Mouse (Mus musculus) forebrain, embryonic 11.5 days (tissue): ENCODE measurements around the gene Acot3. TPM values are rescaled to one million over a fixed set of nuclear protein-coding genes. Genes with fewer than 3 reads are reported as not detected.
"Not testable (repeated sequence)": the region's sequence is repeated elsewhere in the genome, so short reads cannot be mapped to it uniquely, and the experiment has no call there.

ENCODE experiments used
- ATAC-seq: fragments of 200-750 bp; cut with Nextera tagmentation; replicated peaks from 2 replicates; pipeline ENCODE4 v1.8.0; 2017; ENCODE audit warnings: moderate TSS enrichment; ENCODE audit not compliant: low FRiP score
- DNase-seq: peaks from one replicate; pipeline ENCODE4 v3.0.0-alpha.2; 2017; ENCODE audit warnings: low spot score
- H3K27ac ChIP-seq: fragments of 300-500 bp; sonication (generic); 2 replicates; pipeline ENCODE4 v1.5.1; 2014; ENCODE audit warnings: low read depth, low read length
- H3K27me3 ChIP-seq: fragments of 300-500 bp; sonication (generic); 2 replicates; pipeline ENCODE4 v1.6.1; 2014; ENCODE audit warnings: mild to moderate bottlenecking, low read length, mixed read lengths; ENCODE audit not compliant: control insufficient read depth, insufficient read depth
- H3K36me3 ChIP-seq: fragments of 300-500 bp; sonication (generic); 2 replicates; pipeline ENCODE4 v1.6.1; 2014; ENCODE audit warnings: mild to moderate bottlenecking, low read length, moderate library complexity, mixed read lengths; ENCODE audit not compliant: control insufficient read depth, insufficient read depth
- H3K4me1 ChIP-seq: fragments of 300-500 bp; sonication (generic); replicated peaks from 2 replicates; pipeline ENCODE4 v1.6.1; 2014; ENCODE audit warnings: low read length, mixed read lengths; ENCODE audit not compliant: control insufficient read depth, insufficient read depth
- H3K4me2 ChIP-seq: fragments of 300-500 bp; sonication (generic); 2 replicates; pipeline ENCODE4 v1.6.1; 2014; ENCODE audit warnings: low read depth, mild to moderate bottlenecking, low read length, moderate library complexity, mixed read lengths; ENCODE audit not compliant: severe bottlenecking
- H3K4me3 ChIP-seq: fragments of 300-500 bp; sonication (generic); 2 replicates; pipeline ENCODE4 v1.5.1; 2014; ENCODE audit warnings: low read depth, low read length
- H3K9ac ChIP-seq: fragments of 300-500 bp; sonication (generic); 2 replicates; pipeline ENCODE4 v1.6.1; 2014; ENCODE audit warnings: low read length
- H3K9me3 ChIP-seq: fragments of 300-500 bp; sonication (generic); 2 replicates; pipeline ENCODE4 v1.6.1; 2016; ENCODE audit warnings: low read length, mixed read lengths; ENCODE audit not compliant: control insufficient read depth
- WGBS: fragments of 180-500 bp; shearing (Covaris S2); extraction: QIAGEN DNeasy Blood & Tissue Kit; methylation state at CpG from one replicate; pipeline ENCODE4 v1.1.7; 2014; 5-methylcytosine and 5-hydroxymethylcytosine counted together
- polyA plus RNA-seq: library from polyadenylated mRNA; unstranded; fragments of >200 nt; fragmentation: Nextera tagmentation; extraction: Ambion mirVana; gene quantifications from 2 replicates; pipeline ENCODE4 v1.2.1, GENCODE M21; 2014

Acot3 gene
- polyA plus RNA-seq, 1 experiment from 2014 or later, result 0.23 TPM

DNA sequence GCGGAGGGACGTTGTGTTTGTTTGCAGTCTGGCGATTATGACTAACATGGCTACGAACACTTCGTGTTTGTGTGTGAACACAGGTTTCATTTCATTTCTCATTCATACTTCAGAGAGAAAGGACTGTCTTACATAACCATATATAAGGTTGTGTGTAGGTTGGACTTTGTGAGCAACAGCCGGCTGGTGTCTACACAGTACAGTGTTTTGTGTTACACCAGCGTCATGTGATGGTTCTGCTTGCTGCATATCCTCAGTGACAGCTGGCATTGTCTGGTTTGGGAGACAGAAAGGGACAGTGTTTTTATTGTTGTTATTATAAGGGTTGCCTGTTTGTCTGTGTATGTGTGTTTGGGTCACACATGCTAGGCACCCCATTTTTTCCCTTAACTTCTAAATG, 38.2 kb upstream of the Acot3 start:
- Histone ChIP-seq H3K27ac (no peak overlapping the region), H3K36me3 (no peaks in the 10 kb centered on the region), H3K9me3 (no peaks in the 10 kb centered on the region), H3K4me2 (no peak overlapping the region), H3K4me1 (peaks cover 11% of the 10 kb centered on the region; the same call in 1 of the 2 replicates), H3K4me3 (no peak overlapping the region), H3K9ac (no peak overlapping the region), H3K27me3 (no peaks in the 10 kb centered on the region)
- ATAC-seq (no peak), DNase-seq (no peak)
- 91% methylated on average over 7 of the region's 7 CpGs for WGBS

DNA sequence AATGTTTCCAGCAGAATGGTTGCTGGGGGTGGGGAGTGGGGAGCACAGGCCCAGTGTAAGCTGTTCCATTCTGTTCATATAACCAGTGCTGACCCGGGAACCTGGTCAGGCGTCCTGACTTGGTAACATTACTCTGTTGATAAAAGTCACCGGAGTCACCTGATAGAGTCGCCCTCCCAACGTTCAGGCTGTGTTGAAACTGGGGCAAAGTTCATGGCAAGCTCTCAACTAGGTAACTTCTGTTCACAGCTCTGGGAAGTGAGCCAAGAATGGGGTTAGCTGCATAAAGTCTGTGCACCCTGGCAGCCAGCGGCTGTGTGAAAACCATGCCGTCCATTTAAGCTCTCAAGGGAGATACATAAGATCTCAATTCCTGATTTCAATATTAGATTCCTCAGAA, 31.4 kb upstream of the Acot3 start:
- not testable (repeated sequence) for DNase-seq, H3K36me3 ChIP-seq, H3K9ac ChIP-seq, H3K9me3 ChIP-seq, H3K27ac ChIP-seq, H3K27me3 ChIP-seq, ATAC-seq, H3K4me1 ChIP-seq, H3K4me2 ChIP-seq, H3K4me3 ChIP-seq
- WGBS, result 87% methylated on average over 7 of the region's 7 CpGs

DNA sequence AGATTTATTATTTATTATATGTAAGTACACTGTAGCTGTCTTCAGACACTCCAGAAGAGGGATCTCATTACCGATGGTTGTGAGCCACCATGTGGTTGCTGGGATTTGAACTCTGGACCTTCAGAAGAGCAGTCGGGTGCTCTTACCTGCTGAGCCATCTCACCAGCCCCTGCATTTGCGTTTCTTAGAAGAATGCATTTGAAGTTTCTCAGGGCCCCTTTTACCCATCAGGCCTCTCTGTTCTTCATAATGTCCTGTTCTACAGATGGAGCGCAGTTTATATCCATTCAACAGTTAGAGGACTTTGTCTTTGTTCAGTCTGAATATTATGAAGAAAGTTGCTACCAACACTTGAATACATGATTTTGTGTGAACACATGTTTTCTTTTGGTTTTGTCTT, 29.7 kb upstream of the Acot3 start:
- H3K4me2 ChIP-seq, H3K9ac ChIP-seq, H3K9me3 ChIP-seq, DNase-seq, H3K4me1 ChIP-seq, H3K36me3 ChIP-seq, H3K4me3 ChIP-seq, H3K27ac ChIP-seq, ATAC-seq, H3K27me3 ChIP-seq: not testable (repeated sequence)
- 96% methylated on average over 4 of the region's 4 CpGs for WGBS

DNA sequence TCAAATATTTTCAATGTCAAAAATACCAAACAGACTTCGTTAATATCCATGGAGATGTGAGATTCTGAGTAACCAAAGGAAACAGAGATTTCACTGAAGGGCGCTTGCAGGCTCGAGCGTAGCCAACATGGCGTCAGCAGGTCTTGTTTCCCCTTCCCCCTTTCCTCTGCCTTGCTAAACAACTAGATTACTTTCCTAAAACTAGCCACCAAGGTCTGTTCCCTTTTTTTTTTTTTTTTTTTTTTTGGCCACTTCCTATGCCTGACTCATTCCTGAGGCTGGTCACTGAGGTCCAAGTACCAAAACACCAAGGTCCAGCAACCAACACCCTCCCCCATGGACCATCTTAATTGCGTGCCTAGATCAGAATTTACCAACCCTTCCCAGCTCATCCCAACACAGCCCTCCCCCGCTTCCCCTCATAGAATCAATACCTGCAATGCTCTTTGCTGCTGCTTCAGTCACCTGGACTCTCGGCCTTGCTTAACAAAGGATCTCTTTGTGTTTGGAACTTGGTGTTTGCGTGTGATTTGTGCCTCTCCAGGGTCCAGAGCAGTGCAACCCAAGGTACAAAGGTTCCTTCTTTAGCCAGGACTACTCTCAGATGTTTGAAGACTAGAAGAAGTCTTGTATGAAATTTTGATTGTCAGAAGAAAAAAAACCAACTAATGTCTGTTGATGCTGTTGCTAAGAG, 28.7 kb upstream of the Acot3 start:
- DNase-seq (no peak), ATAC-seq (no peak)
- H3K4me2 ChIP-seq, result no peak overlapping the region
- no peak overlapping the region for H3K9ac ChIP-seq
- no peaks in the 10 kb centered on the region for H3K9me3 ChIP-seq
- H3K27ac ChIP-seq, result no peak overlapping the region
- no peaks in the 10 kb centered on the region for H3K27me3 ChIP-seq
- WGBS, result 84% methylated on average over 9 of the region's 9 CpGs
- no peaks in the 10 kb centered on the region for H3K4me1 ChIP-seq
- no peak overlapping the region for H3K4me3 ChIP-seq
- H3K36me3 ChIP-seq, result no peaks in the 10 kb centered on the region

DNA sequence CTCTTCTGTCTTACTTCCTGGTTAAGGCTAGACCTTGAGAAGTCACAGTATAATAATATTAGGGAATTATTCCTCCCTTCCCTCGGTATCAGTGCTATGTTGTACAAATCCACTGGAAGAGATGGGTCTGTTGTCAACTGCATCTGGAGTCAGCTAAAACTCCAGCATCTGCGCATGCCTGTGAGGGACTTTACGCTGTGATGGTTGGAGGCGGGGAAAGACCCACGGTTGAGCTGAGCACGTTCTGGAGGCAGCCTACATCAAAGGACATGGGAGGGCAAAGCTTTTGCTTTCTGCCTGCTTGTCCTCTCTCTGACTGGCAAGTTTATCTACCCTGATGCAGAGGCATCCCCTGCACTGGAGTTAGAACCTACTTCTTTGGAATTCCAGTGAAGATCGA, 26.1 kb upstream of the Acot3 start:
- Histone ChIP-seq H3K27me3 (no peaks in the 10 kb centered on the region), H3K4me2 (no peak overlapping the region), H3K9ac (no peak overlapping the region), H3K9me3 (no peaks in the 10 kb centered on the region), H3K4me3 (no peak overlapping the region), H3K4me1 (no peaks in the 10 kb centered on the region), H3K27ac (no peak overlapping the region), H3K36me3 (no peaks in the 10 kb centered on the region)
- 87% methylated on average over 7 of the region's 7 CpGs for WGBS
- ATAC-seq, result no peak
- no peak for DNase-seq

DNA sequence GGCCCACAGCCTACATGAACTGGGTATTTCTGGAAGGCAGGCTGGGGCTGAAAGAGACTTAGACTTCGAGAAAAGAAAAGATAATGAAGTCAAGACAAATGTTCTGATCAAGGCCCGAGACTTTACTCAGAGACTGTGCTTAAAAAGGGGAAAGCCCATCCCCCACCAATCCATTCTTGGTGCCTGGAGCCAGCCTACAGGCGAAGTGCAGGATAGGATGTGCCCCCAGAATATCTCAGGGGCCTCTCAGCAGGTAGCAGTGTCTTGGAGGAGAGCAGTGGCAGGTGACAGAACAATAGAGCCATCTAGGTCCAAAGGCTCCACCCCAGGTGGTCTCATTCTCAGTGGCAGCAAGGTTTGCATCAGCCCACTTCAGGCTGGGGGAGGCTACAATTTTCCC, 23.6 kb upstream of the Acot3 start:
- not testable (repeated sequence) for H3K36me3 ChIP-seq, H3K27me3 ChIP-seq, H3K27ac ChIP-seq, H3K4me1 ChIP-seq, H3K4me2 ChIP-seq, H3K9ac ChIP-seq, ATAC-seq, DNase-seq, H3K4me3 ChIP-seq, H3K9me3 ChIP-seq
- 53% methylated on average over 3 of the region's 3 CpGs for WGBS

DNA sequence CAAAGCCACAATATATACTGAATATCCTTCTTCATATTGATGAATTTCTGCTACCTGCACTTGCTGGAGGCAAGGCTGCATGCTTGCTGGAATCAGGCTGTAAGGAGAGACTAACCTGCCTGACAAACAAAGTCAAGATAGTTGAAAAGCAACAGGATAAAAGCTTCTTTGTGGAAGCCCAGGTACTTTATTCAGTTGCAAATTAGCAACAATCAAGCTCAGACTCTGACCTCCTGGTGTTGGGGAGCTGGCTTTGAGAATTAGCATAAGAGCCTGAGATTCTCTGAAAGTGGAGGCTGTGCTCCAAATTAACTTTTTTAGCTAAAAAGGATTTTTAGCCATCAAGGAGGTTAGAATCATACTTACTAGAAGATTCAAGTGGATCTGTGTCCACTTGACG, 22.9 kb upstream of the Acot3 start:
- not testable (repeated sequence) for H3K4me2 ChIP-seq, H3K27ac ChIP-seq, H3K4me1 ChIP-seq, H3K9ac ChIP-seq, H3K9me3 ChIP-seq, DNase-seq, H3K27me3 ChIP-seq, H3K4me3 ChIP-seq, H3K36me3 ChIP-seq, ATAC-seq
- 68% methylated on average over 1 of the region's 1 CpGs for WGBS

DNA sequence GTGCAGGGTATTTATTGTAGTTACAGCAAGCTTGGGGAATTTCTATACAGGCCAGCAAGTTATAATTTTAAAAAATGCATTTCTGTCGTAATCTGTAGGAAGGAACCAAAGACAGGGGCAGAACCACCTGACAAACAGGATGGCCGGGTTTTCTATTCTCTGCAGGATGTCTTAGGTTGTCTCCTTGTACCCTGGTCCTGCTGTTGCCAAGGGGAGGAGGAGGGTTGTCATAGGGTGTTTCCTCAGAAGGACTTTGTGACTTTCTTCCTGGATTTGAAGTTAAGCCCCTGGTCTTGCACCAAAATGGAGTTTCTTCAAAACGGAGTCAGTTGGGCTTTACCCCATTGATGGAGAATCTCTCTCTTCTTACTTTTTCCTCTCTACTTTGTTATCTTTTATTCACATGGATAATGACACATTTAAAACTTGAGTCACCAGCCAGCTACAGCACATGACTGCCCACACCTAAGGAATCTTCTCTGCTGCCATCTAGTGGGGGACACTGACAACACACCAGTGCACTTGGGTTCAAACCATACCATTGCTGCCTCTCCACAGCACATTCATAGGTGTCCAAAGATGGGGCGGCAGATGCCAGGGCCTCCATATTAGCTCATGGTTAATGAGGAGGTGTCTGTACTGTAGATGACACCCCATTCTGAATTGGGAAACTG, 21.1 kb upstream of the Acot3 start:
- Histone ChIP-seq H3K27me3 (no peaks in the 10 kb centered on the region), H3K36me3 (no peaks in the 10 kb centered on the region), H3K4me1 (no peaks in the 10 kb centered on the region), H3K9me3 (no peaks in the 10 kb centered on the region), H3K9ac (no peak overlapping the region), H3K4me2 (no peak overlapping the region), H3K4me3 (no peak overlapping the region), H3K27ac (no peak overlapping the region)
- ATAC-seq (no peak), DNase-seq (peak; percentile 78)
- WGBS, result 74% methylated on average over 4 of the region's 4 CpGs

DNA sequence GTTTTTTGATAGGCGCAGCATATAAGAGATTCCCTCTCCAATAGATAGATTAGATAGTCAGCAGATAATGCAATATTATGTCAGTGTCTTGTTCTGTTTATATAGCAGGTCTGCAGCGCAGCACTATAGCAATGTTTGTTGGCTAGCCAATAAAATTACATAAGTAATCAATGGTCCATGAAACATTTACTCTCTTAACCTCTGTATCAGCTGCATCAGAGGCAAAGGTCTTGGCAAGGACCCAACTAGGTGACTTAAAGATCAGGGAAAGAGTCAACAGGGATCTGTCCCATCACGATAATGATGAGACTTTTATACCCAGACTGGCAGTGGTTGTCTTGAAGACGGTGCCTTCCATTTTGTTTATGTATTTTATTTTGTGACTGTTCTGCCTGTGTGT, 19.1 kb upstream of the Acot3 start:
- H3K27ac ChIP-seq, result no peak overlapping the region
- DNase-seq, result no peak
- no peak overlapping the region for H3K4me3 ChIP-seq
- 93% methylated on average over 4 of the region's 4 CpGs for WGBS
- H3K4me2 ChIP-seq, result no peak overlapping the region
- ATAC-seq, result no peak
- H3K9me3 ChIP-seq, result no peaks in the 10 kb centered on the region
- no peak overlapping the region for H3K9ac ChIP-seq
- H3K36me3 ChIP-seq, result no peaks in the 10 kb centered on the region
- no peaks in the 10 kb centered on the region for H3K4me1 ChIP-seq
- H3K27me3 ChIP-seq, result no peaks in the 10 kb centered on the region
